Mouse (Mus musculus): Measurements from ENCODE around the gene Psmd2. TPM values are rescaled to one million over a fixed set of nuclear protein-coding genes. Genes with fewer than 3 reads are reported as not detected.
A peak's percentile ranks its signal among the peaks of the same experiment; 100 is the strongest.

Gene Psmd2
- polyA plus RNA-seq, 1 experiment from 2014 or later: 275 TPM

DNA sequence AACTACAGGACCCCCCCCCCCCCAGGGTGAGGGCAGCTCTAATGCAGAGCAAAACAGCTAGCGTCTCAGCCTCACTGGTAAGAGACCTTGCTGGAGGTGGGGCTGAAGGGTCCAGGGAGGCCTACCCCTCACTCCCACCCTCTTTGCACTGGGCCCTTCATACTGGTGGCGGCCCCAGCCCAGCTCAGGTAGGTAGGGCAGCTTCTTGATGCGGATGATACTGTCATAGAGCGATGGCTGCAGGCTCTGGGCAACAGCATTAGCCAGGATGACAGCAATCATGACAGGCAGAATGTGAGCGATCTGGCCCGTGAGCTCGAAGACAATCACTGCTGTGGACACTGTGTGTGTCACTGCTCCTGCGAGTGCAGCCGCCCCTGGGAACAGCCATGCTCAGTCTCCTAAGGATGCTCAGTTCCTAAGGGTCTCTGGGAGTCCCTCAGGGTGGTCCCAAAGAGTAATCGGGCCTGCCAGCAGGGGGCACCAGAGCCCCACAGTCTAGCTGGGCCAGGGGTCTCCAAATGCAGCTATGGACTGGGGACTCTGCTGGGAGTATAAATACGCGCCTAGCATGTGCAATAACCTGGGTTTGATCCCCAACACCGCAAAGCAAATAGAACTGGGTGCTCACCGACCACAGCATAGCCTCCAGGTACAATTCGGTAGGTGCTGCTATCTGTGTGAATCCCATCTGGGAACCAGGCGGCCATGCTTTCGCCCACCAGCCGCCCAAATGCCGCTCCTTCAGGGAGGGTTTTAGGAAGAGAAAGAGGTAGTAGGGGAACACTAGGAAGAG is 57.7 kb downstream of the Psmd2 start:
- no peak overlapping the region for H3K27ac ChIP-seq (ENCODE audit: low read length)
- 77% methylated on average over 18 of the region's 19 CpGs for WGBS
- peaks cover 5% of the 10 kb centered on the region; the same call in 1 of the 2 replicates for H3K4me1 ChIP-seq (ENCODE audit: control insufficient read depth, insufficient read depth, low read length)
- H3K36me3 ChIP-seq (ENCODE audit: control insufficient read depth, insufficient read depth, low read length): peaks cover 3% of the 10 kb centered on the region; the same call in 1 of the 2 replicates
- no peaks in the 10 kb centered on the region for H3K9me3 ChIP-seq (ENCODE audit: control insufficient read depth, low read depth, low read length)
- no peak overlapping the region for H3K4me2 ChIP-seq (replicated peaks; ENCODE audit: low read depth, low read length)
- ATAC-seq (ENCODE audit: insufficient number of reproducible peaks, insufficient read depth, low FRiP score, low read depth): no peak
- no peak overlapping the region for H3K9ac ChIP-seq (replicated peaks; ENCODE audit: low read depth, low read length)
- H3K27me3 ChIP-seq (ENCODE audit: control insufficient read depth, insufficient read depth, low read length): no peaks in the 10 kb centered on the region
- no peak overlapping the region for H3K4me3 ChIP-seq (ENCODE audit: low read depth, low read length)

DNA sequence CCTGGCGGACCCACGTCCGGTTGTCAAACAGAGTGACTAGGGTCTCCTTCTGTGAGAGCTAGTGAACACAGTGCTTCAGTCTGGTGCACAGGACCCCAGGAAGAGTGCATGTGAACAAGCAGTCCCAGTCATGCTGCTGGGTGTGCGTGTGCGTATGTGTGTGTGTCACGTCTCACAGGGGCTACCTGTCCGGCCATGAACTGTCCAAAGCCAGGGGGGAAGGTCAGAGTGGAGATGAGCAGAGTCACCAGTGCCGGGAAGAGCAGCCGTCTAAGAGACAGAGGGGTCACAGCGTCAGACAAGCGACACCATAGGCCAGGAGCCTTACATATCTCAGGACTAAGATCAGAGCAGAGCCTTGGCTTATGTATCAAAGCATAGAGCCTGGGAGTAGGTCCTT is 58.9 kb downstream of the Psmd2 start:
- Histone ChIP-seq H3K27ac (ENCODE audit: low read length) (no peak overlapping the region), H3K9me3 (ENCODE audit: control insufficient read depth, low read depth, low read length) (no peaks in the 10 kb centered on the region), H3K27me3 (ENCODE audit: control insufficient read depth, insufficient read depth, low read length) (no peaks in the 10 kb centered on the region), H3K36me3 (ENCODE audit: control insufficient read depth, insufficient read depth, low read length) (no peaks in the 10 kb centered on the region; the same call in 1 of the 2 replicates), H3K4me2 (replicated peaks; ENCODE audit: low read depth, low read length) (no peak overlapping the region), H3K4me3 (ENCODE audit: low read depth, low read length) (no peak overlapping the region), H3K9ac (replicated peaks; ENCODE audit: low read depth, low read length) (no peak overlapping the region), H3K4me1 (ENCODE audit: control insufficient read depth, insufficient read depth, low read length) (peaks cover 18% of the 10 kb centered on the region; the same call in 1 of the 2 replicates)
- ATAC-seq (ENCODE audit: insufficient number of reproducible peaks, insufficient read depth, low FRiP score, low read depth): no peak
- 93% methylated on average over 11 of the region's 11 CpGs for WGBS

DNA sequence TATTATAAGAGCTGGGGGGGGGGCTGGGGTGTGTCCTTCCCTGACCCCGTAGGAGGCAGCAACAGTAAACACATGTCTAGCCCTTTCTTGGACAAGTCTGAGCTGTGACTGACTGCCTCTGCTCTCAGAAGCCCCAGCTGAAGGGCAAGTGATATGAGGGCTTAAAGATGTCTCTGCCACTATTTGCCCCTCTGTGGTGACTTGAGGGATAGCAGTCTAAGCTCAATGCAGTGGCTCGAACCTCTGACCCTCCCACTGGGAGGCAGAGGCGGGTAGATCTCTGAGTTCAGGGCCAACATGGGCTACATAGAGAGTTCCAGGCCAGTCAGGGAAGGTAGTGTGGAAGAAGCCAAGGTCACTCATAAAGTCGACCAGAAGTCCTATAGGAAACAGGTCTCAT is 59.4 kb downstream of the Psmd2 start:
- Histone ChIP-seq H3K27me3 (ENCODE audit: control insufficient read depth, insufficient read depth, low read length) (no peaks in the 10 kb centered on the region), H3K4me3 (ENCODE audit: low read depth, low read length) (no peak overlapping the region), H3K9me3 (ENCODE audit: control insufficient read depth, low read depth, low read length) (no peaks in the 10 kb centered on the region), H3K4me1 (ENCODE audit: control insufficient read depth, insufficient read depth, low read length) (peaks cover 18% of the 10 kb centered on the region; the same call in 1 of the 2 replicates), H3K9ac (replicated peaks; ENCODE audit: low read depth, low read length) (no peak overlapping the region), H3K36me3 (ENCODE audit: control insufficient read depth, insufficient read depth, low read length) (no peaks in the 10 kb centered on the region; the same call in 1 of the 2 replicates), H3K27ac (ENCODE audit: low read length) (no peak overlapping the region), H3K4me2 (replicated peaks; ENCODE audit: low read depth, low read length) (no peak overlapping the region)
- WGBS: 82% methylated on average over 4 of the region's 4 CpGs
- no peak for ATAC-seq (ENCODE audit: insufficient number of reproducible peaks, insufficient read depth, low FRiP score, low read depth)

DNA sequence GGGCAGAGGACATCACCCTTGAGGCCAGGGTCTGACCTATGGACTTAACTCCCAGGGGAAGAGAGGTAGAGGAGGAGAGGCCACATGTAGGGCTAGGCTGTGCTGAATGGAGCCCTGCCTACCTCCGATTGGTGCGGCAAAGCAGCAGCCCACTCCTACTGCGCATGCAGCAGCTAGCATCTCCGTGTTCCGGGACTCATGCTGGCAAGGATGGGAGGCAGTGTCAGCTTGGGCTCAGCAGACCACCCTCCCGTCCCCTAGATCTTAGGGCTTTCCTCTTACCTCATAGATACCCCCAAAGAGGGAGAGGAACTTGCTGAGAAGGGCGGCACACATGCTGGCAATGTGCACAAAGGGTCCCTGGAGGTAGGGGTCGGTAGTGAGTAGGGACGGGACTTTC is 60.7 kb downstream of the Psmd2 start:
- WGBS: 71% methylated on average over 9 of the region's 9 CpGs
- Histone ChIP-seq H3K4me3 (ENCODE audit: low read depth, low read length) (no peak overlapping the region), H3K9me3 (ENCODE audit: control insufficient read depth, low read depth, low read length) (no peaks in the 10 kb centered on the region), H3K27ac (ENCODE audit: low read length) (no peak overlapping the region), H3K4me1 (ENCODE audit: control insufficient read depth, insufficient read depth, low read length) (peaks cover 18% of the 10 kb centered on the region; the same call in 1 of the 2 replicates), H3K27me3 (ENCODE audit: control insufficient read depth, insufficient read depth, low read length) (no peaks in the 10 kb centered on the region), H3K4me2 (replicated peaks; ENCODE audit: low read depth, low read length) (no peak overlapping the region), H3K9ac (replicated peaks; ENCODE audit: low read depth, low read length) (no peak overlapping the region), H3K36me3 (ENCODE audit: control insufficient read depth, insufficient read depth, low read length) (no peaks in the 10 kb centered on the region; the same call in 1 of the 2 replicates)
- no peak for ATAC-seq (ENCODE audit: insufficient number of reproducible peaks, insufficient read depth, low FRiP score, low read depth)

DNA sequence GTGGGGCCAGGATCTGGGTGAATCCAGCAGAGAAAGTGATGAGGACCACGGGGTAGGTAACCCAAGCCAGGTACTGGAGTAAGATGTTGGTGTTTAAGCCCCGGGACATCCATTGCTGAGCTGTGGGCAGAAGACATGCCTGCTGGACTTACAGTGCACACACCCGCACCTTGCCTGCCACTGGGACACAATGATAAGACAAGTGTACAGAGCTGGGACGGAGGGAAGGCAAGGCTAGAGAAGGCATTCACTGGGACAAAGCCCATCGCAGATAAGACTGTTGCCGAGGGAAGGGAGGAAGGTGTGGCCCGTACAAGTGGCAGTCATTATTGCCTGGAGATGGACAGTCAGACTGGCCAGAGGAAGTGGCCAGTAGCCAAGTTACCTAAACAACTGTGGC is 61.4 kb downstream of the Psmd2 start:
- Histone ChIP-seq H3K9ac (replicated peaks; ENCODE audit: low read depth, low read length) (no peak overlapping the region), H3K27ac (ENCODE audit: low read length) (no peak overlapping the region), H3K4me1 (ENCODE audit: control insufficient read depth, insufficient read depth, low read length) (peaks cover 18% of the 10 kb centered on the region; the same call in 1 of the 2 replicates), H3K27me3 (ENCODE audit: control insufficient read depth, insufficient read depth, low read length) (no peaks in the 10 kb centered on the region), H3K4me2 (replicated peaks; ENCODE audit: low read depth, low read length) (no peak overlapping the region), H3K4me3 (ENCODE audit: low read depth, low read length) (no peak overlapping the region), H3K36me3 (ENCODE audit: control insufficient read depth, insufficient read depth, low read length) (no peaks in the 10 kb centered on the region; the same call in 1 of the 2 replicates), H3K9me3 (ENCODE audit: control insufficient read depth, low read depth, low read length) (no peaks in the 10 kb centered on the region)
- no peak for ATAC-seq (ENCODE audit: insufficient number of reproducible peaks, insufficient read depth, low FRiP score, low read depth)
- 79% methylated on average over 7 of the region's 7 CpGs for WGBS

MicroRNA genes within 50 kb of the gene (microRNA counts, 519-probe panel; counts per million panel counts)
- microRNA mmu-miR-1224: 2,853 counts per million, percentile 50 among the panel's probes with 10 or more counts

Small RNA genes lying within 50 kb of the gene (microRNA-seq; reads per million reads assigned to microRNA genes)
- gene Mir1224: 6.0 reads per million, percentile 14 among the genes with 10 or more reads in this experiment

Other genes starting within 250 kb of the Psmd2 start
- 73.9 and 81.7 TPM in 2 replicates for gene Abcc5, start 225.3 kb upstream of the Psmd2 start, polyA plus RNA-seq (2014; fragmentation: Nextera tagmentation; extraction: Ambion mirVana)
- 83.8 and 87.3 TPM in 2 replicates for gene Eif2b5, start 152.8 kb upstream of the Psmd2 start, polyA plus RNA-seq (2014; fragmentation: Nextera tagmentation; extraction: Ambion mirVana)
- gene Dvl3, start 134.7 kb upstream of the Psmd2 start, polyA plus RNA-seq (2014; fragmentation: Nextera tagmentation; extraction: Ambion mirVana): 29.2 and 31.7 TPM in 2 replicates
- gene Ap2m1, start 116.2 kb upstream of the Psmd2 start, polyA plus RNA-seq (2014; fragmentation: Nextera tagmentation; extraction: Ambion mirVana): 586 and 625 TPM in 2 replicates
- gene Abcf3, start 103.1 kb upstream of the Psmd2 start, polyA plus RNA-seq (2014; fragmentation: Nextera tagmentation; extraction: Ambion mirVana): 53.0 and 53.5 TPM in 2 replicates
- gene Vwa5b2, start 62.2 kb upstream of the Psmd2 start, polyA plus RNA-seq (2014; fragmentation: Nextera tagmentation; extraction: Ambion mirVana): 4.0 and 4.3 TPM in 2 replicates
- 30.3 and 33.8 TPM in 2 replicates for gene Eef1akmt4, start 40.1 kb upstream of the Psmd2 start, polyA plus RNA-seq (2014; fragmentation: Nextera tagmentation; extraction: Ambion mirVana)
- not detected in 2 replicates for gene Gm49333, start 40.0 kb upstream of the Psmd2 start, polyA plus RNA-seq (2014; fragmentation: Nextera tagmentation; extraction: Ambion mirVana)
- 46.1 and 46.8 TPM in 2 replicates for gene Alg3, start 39.9 kb upstream of the Psmd2 start, polyA plus RNA-seq (2014; fragmentation: Nextera tagmentation; extraction: Ambion mirVana)
- gene Camk2n2, start 30.4 kb upstream of the Psmd2 start, polyA plus RNA-seq (2014; fragmentation: Nextera tagmentation; extraction: Ambion mirVana): 1.8 and 2.1 TPM in 2 replicates
- 2.4 and 3.4 TPM in 2 replicates for gene Ece2, start 21.8 kb upstream of the Psmd2 start, polyA plus RNA-seq (2014; fragmentation: Nextera tagmentation; extraction: Ambion mirVana)
- gene Eif4g1, start 16.7 kb downstream of the Psmd2 start, polyA plus RNA-seq (2014; fragmentation: Nextera tagmentation; extraction: Ambion mirVana): 180 TPM in 2 replicates
- gene Fam131a, start 41.6 kb downstream of the Psmd2 start, polyA plus RNA-seq (2014; fragmentation: Nextera tagmentation; extraction: Ambion mirVana): 7.5 and 8.3 TPM in 2 replicates
- gene Polr2h, start 66.0 kb downstream of the Psmd2 start, polyA plus RNA-seq (2014; fragmentation: Nextera tagmentation; extraction: Ambion mirVana): 105 and 113 TPM in 2 replicates
- 13.2 and 15.8 TPM in 2 replicates for gene Clcn2, start 66.1 kb downstream of the Psmd2 start, polyA plus RNA-seq (2014; fragmentation: Nextera tagmentation; extraction: Ambion mirVana)
- gene Chrd, start 81.5 kb downstream of the Psmd2 start, polyA plus RNA-seq (2014; fragmentation: Nextera tagmentation; extraction: Ambion mirVana): 4.5 and 5.4 TPM in 2 replicates
- gene Thpo, start 82.9 kb downstream of the Psmd2 start, polyA plus RNA-seq (2014; fragmentation: Nextera tagmentation; extraction: Ambion mirVana): 0.88 and 1.2 TPM in 2 replicates

All from stomach, embryonic 14.5 days (tissue).